Mouse (Mus musculus) forebrain, embryonic 15.5 days (tissue): ENCODE measurements around the gene Trim27. TPM values are rescaled to one million over a fixed set of nuclear protein-coding genes. Genes with fewer than 3 reads are reported as not detected.

Source experiments
- ATAC-seq: fragments of 200-750 bp; cut with Nextera tagmentation; replicated peaks from 2 replicates; pipeline ENCODE4 v1.8.0; 2017; ENCODE audit warnings: mild to moderate bottlenecking, moderate TSS enrichment, moderate library complexity
- H3K27ac ChIP-seq: fragments of 300-500 bp; sonication (generic); replicated peaks from 2 replicates; pipeline ENCODE4 v1.5.1; 2015; ENCODE audit warnings: mild to moderate bottlenecking, inconsistent platforms
- H3K27me3 ChIP-seq: fragments of 300-500 bp; sonication (generic); 2 replicates; pipeline ENCODE4 v1.6.1; 2015; ENCODE audit warnings: inconsistent platforms
- H3K36me3 ChIP-seq: fragments of 300-500 bp; sonication (generic); 2 replicates; pipeline ENCODE4 v1.6.1; 2015; ENCODE audit warnings: mild to moderate bottlenecking, inconsistent platforms
- H3K4me1 ChIP-seq: fragments of 300-500 bp; sonication (generic); 2 replicates; pipeline ENCODE4 v1.6.1; 2015; ENCODE audit warnings: inconsistent platforms
- H3K4me2 ChIP-seq: fragments of 300-500 bp; sonication (generic); replicated peaks from 2 replicates; pipeline ENCODE4 v1.6.1; 2015; ENCODE audit warnings: mild to moderate bottlenecking, inconsistent platforms
- H3K4me3 ChIP-seq: fragments of 300-500 bp; sonication (generic); 2 replicates; pipeline ENCODE4 v1.5.1; 2015; ENCODE audit warnings: mild to moderate bottlenecking, inconsistent platforms
- H3K9ac ChIP-seq: fragments of 300-500 bp; sonication (generic); replicated peaks from 2 replicates; pipeline ENCODE4 v1.6.1; 2015; ENCODE audit warnings: mild to moderate bottlenecking, inconsistent platforms
- H3K9me3 ChIP-seq: fragments of 300-500 bp; sonication (generic); 2 replicates; pipeline ENCODE4 v1.6.1; 2016; ENCODE audit warnings: inconsistent platforms
- WGBS: fragments of 180-500 bp; shearing (Covaris S2); methylation state at CpG from one replicate; pipeline ENCODE4 v1.1.7; 2015; ENCODE audit warnings: mixed read lengths; 5-methylcytosine and 5-hydroxymethylcytosine counted together
- polyA plus RNA-seq: library from polyadenylated mRNA; unstranded; fragments of >200 nt; fragmentation: Nextera tagmentation; extraction: Ambion mirVana; gene quantifications from 2 replicates; pipeline ENCODE4 v1.2.1, GENCODE M21; 2015

Trim27 gene
- polyA plus RNA-seq, 1 experiment from 2014 or later, result 98.8 TPM

DNA sequence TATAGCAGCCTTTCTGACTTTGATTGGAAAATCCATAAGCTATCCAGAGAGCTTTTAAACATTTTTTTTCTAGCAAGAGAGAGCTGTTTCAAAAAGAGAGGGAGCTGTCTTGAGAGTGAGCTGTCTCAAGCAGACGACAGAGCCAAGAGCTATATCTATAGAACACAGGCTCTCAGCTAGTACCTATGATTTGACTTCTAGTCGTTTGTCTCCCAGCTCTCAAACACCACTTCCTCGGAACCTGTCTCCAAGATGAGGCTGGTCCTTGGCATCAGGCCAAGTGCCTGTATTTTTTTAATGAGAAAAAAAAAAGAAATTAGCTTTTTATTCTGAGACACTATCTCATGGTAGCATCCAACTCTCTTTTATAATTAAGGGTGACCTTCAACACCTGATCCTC lies 46.8 kb downstream of the Trim27 start:
- no peak overlapping the region for H3K27ac ChIP-seq
- 40% methylated on average over 3 of the region's 3 CpGs for WGBS
- ATAC-seq, result no peak

DNA sequence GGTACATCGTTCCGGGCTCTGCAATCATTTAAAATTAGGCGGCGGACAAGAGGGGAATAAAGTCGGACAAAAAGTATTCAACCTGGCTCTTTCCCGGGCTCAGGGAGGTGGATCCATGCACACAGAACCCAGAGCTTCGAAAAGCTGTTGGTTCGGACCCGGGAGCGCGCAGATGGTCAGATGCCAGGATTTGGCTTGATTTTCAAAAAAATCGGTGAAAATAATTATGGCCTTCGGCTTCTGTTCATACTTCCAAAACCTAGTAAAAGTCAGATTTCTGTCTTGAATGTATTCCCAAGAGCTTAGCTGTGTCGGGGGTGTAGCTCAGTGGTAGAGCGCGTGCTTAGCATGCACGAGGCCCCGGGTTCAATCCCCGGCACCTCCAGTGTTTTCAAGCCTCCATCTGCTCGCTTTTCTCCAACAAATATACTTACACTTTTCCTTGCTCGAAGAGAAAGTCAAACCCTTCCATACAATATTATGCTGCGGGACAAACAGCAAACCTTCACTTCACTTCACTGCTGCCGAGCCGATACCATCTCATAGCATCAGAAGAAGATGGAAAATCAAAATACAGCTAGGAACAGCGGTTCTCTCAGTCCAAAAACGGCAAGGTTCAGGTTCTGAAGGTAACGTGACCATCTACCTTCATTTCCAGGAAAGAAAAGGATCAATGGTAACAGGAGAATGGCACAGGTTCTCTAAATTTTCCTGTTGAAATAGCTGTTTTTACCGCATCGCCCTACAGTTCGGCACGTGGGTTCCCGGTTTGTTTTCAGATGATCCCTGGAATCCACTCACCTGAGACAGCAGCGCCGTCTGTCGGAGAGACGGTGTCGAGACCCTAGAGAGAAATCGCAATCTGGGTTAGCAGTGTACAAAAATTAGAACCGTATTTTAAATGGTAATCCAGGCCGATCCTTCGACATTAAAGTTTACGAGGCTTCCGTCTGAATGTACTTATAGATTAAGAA lies 54.8 kb downstream of the Trim27 start:
- peak overlapping the region; percentile 68 for H3K27ac ChIP-seq
- under 1% methylated on average over 43 of the region's 43 CpGs for WGBS
- H3K36me3 ChIP-seq, result no peaks in the 10 kb centered on the region
- peak; percentile 98 for ATAC-seq
- H3K9ac ChIP-seq, result peak overlapping the region; percentile 45
- peak overlapping the region; percentile 64 for H3K4me2 ChIP-seq
- no peaks in the 10 kb centered on the region for H3K9me3 ChIP-seq
- peak overlapping the region; percentile 53 for H3K4me3 ChIP-seq
- no peaks in the 10 kb centered on the region for H3K27me3 ChIP-seq
- peaks cover 6% of the 10 kb centered on the region for H3K4me1 ChIP-seq

More for the DNA sequence above, 46.8 kb downstream of the Trim27 start:
- no peaks in the 10 kb centered on the region for H3K27me3 ChIP-seq
- H3K9ac ChIP-seq, result no peak overlapping the region
- H3K4me3 ChIP-seq, result no peak overlapping the region
- H3K36me3 ChIP-seq, result no peaks in the 10 kb centered on the region
- peaks cover 14% of the 10 kb centered on the region; the same call in 1 of the 2 replicates for H3K4me1 ChIP-seq
- no peaks in the 10 kb centered on the region for H3K9me3 ChIP-seq
- H3K4me2 ChIP-seq, result no peak overlapping the region

DNA sequence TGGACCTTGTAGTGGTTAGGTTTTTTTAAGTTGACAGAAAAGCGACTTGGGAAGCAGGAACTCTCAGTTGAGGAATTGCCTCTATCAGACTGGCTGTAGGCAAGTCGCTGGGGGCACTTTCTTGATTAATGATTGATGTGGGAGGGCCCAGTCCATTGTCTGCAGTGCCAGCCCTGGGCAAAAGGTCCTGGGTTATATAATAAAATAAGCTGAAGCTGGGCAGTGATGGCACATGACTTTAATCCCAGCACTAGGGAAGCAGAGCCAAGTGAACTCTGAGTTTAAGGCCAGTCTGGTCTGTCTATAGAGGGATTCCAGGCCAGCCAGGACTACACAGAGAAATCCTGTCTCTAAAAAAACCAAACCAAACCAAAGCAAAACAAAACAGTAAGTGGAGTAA lies 57.5 kb downstream of the Trim27 start:
- Histone ChIP-seq H3K9me3 (no peaks in the 10 kb centered on the region), H3K4me1 (peaks cover 6% of the 10 kb centered on the region), H3K4me3 (no peak overlapping the region), H3K36me3 (no peaks in the 10 kb centered on the region), H3K4me2 (no peak overlapping the region), H3K27ac (no peak overlapping the region), H3K27me3 (no peaks in the 10 kb centered on the region), H3K9ac (no peak overlapping the region)
- 76% methylated on average over 2 of the region's 2 CpGs for WGBS
- no peak for ATAC-seq

DNA sequence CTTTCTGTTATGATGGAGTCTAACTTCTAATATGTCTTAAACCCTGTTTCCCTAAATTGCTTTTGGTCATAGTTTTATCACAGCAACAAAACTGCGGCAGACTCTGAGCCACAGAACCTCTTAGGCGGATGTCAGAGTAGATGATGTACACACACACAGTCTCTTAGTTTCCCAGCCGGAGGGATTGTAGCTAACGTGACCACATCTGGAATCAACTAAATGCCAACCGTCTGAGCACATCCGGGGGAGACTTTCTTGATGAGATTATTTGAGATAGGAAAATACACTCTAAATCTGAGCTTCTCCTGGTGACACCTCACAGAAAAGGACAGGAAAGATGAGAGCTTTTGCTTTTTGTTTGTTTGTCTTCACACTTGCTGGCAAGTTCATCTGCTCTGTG lies 57.9 kb downstream of the Trim27 start:
- ATAC-seq, result no peak
- Histone ChIP-seq H3K27ac (no peak overlapping the region), H3K4me3 (no peak overlapping the region), H3K4me1 (peaks cover 6% of the 10 kb centered on the region), H3K9me3 (no peaks in the 10 kb centered on the region), H3K27me3 (no peaks in the 10 kb centered on the region), H3K4me2 (no peak overlapping the region), H3K36me3 (no peaks in the 10 kb centered on the region), H3K9ac (no peak overlapping the region)
- WGBS, result 82% methylated on average over 6 of the region's 6 CpGs

DNA sequence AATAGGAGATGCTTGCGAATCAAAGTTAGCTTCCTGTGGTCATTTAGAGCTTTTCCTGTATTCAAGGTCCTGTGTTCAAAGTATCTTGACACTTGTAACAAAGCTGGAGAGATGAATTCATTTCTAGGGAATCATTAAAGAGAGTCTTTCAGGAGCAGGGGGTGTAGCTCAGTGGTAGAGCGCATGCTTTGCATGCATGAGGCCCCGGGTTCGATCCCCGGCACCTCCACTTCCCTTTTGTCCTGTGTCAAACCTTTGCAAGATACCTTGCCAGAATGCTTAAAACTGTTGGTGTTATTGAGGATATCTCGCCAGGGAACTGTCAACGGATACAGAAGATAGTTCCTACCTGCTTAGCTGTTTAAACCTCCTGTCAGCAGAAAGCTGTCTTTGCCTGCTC lies 61.5 kb downstream of the Trim27 start:
- Histone ChIP-seq H3K27me3 (peaks cover 13% of the 10 kb centered on the region; the same call in 1 of the 2 replicates), H3K9ac (no peak overlapping the region), H3K9me3 (no peaks in the 10 kb centered on the region), H3K4me3 (no peak overlapping the region), H3K4me2 (no peak overlapping the region), H3K27ac (no peak overlapping the region), H3K36me3 (no peaks in the 10 kb centered on the region), H3K4me1 (peaks cover 3% of the 10 kb centered on the region; the same call in 1 of the 2 replicates)
- 9% methylated on average over 7 of the region's 7 CpGs for WGBS
- no peak for ATAC-seq

DNA sequence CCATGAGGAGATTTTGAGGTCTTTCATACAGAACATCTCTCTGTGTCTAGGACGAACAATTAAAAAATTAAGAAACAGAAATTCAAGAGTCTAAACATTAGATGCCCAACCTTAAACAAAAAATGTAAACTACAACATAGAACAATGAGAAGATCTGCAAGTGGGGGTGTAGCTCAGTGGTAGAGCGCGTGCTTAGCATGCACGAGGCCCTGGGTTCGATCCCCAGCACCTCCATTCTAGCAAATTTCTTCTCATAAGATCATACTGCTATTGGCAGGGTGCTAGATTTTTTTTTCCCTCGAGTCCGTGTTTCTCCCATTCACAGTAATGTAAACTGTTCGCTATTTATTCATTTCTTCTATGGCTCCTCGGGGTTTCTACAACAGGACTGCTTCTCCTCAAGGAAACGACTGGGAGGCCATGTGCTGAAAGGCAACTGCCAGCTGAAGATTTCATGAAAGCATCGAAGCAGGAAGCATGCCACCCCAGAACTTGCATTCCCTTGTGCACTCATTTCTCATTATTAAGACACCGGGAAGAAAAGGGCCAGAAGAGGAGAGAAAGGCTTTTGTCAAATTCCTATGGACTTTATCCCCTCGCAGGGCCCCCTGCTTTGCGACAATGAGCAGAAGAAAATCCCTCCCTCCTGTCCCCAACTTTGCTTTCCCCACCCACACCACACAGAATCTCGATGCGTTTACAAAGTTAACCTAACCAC lies 63.3 kb downstream of the Trim27 start:
- Histone ChIP-seq H3K9me3 (no peaks in the 10 kb centered on the region), H3K36me3 (no peaks in the 10 kb centered on the region), H3K27me3 (peaks cover 13% of the 10 kb centered on the region; the same call in 1 of the 2 replicates), H3K27ac (no peak overlapping the region), H3K4me1 (peaks cover 3% of the 10 kb centered on the region; the same call in 1 of the 2 replicates), H3K4me3 (no peak overlapping the region), H3K4me2 (no peak overlapping the region), H3K9ac (no peak overlapping the region)
- 7% methylated on average over 16 of the region's 16 CpGs for WGBS
- no peak for ATAC-seq

DNA sequence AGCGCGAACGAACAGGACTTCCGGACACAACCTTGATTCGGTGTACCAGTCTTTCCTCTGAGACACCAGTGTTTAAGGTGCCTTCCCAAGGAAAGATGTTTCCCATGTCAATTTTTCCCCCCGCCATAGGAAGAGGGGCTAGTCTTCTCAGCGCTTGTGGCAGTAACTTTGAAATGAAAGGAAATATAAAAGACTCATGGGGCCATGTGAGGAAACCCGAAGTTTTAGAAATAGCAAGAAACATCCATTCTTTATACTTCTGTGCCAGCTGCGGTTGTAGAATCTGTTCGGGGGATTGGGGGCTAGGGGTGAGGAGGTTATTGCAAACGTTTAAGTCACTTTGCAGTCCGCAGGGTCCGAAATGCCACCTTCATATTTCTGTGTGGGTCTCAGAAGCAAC lies 64.0 kb downstream of the Trim27 start:
- Histone ChIP-seq H3K4me2 (no peak overlapping the region), H3K9me3 (no peaks in the 10 kb centered on the region), H3K27ac (no peak overlapping the region), H3K9ac (no peak overlapping the region), H3K27me3 (peaks cover 13% of the 10 kb centered on the region; the same call in 1 of the 2 replicates), H3K36me3 (no peaks in the 10 kb centered on the region), H3K4me3 (no peak overlapping the region), H3K4me1 (peaks cover 3% of the 10 kb centered on the region; the same call in 1 of the 2 replicates)
- ATAC-seq, result no peak
- WGBS, result 26% methylated on average over 13 of the region's 13 CpGs

DNA sequence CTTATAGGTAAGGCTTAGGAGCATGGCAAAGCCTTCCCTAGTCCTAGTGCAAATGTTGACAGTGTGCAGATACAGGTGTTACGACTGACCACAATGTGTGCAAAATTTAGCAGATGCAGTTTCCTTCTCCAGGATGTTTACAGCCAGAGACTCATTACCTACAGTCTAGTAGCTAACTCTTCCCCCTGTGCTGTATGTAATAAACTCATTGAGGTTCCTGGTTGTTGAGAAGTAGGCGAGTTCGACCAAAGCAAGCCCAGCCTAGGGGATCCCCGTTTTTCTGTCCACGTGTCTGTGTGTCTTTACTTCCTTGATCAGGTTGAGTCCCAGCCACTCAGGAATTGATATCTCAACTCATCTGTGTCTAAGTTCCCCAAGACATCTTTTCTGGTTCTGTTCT lies 64.8 kb downstream of the Trim27 start:
- Histone ChIP-seq H3K9me3 (no peaks in the 10 kb centered on the region), H3K27ac (no peak overlapping the region), H3K4me1 (peaks cover 3% of the 10 kb centered on the region; the same call in 1 of the 2 replicates), H3K9ac (no peak overlapping the region), H3K4me3 (no peak overlapping the region), H3K27me3 (peaks cover 13% of the 10 kb centered on the region; the same call in 1 of the 2 replicates), H3K36me3 (no peaks in the 10 kb centered on the region), H3K4me2 (no peak overlapping the region)
- 84% methylated on average over 5 of the region's 5 CpGs for WGBS
- no peak for ATAC-seq

Other genes starting within 250 kb of the Trim27 start
- gene Olfr1370, start 104.5 kb upstream of the Trim27 start, polyA plus RNA-seq, result not detected in 2 replicates
- gene Olfr1369-ps1, start 68.0 kb upstream of the Trim27 start, polyA plus RNA-seq, result 0.06 TPM in 1 of 2 replicates, not detected in the other
- gene Olfr263, start 49.8 kb upstream of the Trim27 start, polyA plus RNA-seq, result not detected in 2 replicates
- not detected in 2 replicates for gene Olfr1368, start 33.6 kb upstream of the Trim27 start, polyA plus RNA-seq
- not detected in 2 replicates for gene Gpx5, start 113.3 kb downstream of the Trim27 start, polyA plus RNA-seq
- gene Gpx6, start 132.7 kb downstream of the Trim27 start, polyA plus RNA-seq, result not detected in 2 replicates
- gene Olfr1367, start 167.5 kb downstream of the Trim27 start, polyA plus RNA-seq, result not detected in 2 replicates
- gene Zscan12, start 183.4 kb downstream of the Trim27 start, polyA plus RNA-seq, result 16.4 and 16.7 TPM in 2 replicates
- 94.1 and 98.8 TPM in 2 replicates for gene Zkscan3, start 223.3 kb downstream of the Trim27 start, polyA plus RNA-seq